Mouse (Mus musculus) skeletal muscle tissue, adult 2 months (tissue): ENCODE data around the gene Sdhb.

Source experiments
- DNase-seq: peaks from one replicate; pipeline ENCODE4 v3.0.0-alpha.2; 2012; ENCODE audit warnings: low read depth, low spot score

Sdhb gene

DNA sequence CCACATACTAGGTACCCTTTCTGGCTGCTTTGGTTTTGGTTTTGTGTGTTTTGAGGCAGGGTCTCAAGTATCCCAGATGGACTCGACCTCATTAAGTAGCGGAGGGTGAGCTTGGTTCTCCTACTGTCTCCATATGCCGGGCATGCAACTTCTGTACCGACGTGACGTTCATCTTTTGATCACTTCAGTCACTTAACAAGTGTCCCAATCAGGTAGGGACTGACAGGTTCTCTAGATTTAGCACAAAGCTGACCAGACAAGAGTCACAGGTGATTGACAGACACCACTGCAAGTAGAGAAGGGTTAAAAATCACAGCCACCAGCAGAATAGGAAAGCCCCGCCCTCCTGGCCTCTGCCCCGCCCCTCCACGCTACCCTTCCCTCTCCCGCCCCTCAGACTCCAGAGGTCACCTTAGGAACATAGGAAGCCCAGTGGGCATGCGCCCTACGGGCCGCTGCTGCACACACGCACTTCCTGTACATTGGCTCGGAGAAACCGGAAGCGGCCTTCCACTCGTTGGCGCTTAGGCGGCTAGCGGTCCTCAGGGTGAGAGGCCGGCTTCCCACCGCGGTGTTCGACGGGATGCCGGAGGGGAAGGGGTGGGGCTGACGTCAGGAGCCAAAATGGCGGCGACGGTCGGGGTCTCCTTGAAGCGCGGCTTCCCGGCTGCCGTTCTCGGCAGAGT is at the start of gene Sdhb:
Gene Sdhb (plus strand): TSS at position 423 of the 686 bp plus-strand sequence.
- peak; percentile 100 for DNase-seq

DNA sequence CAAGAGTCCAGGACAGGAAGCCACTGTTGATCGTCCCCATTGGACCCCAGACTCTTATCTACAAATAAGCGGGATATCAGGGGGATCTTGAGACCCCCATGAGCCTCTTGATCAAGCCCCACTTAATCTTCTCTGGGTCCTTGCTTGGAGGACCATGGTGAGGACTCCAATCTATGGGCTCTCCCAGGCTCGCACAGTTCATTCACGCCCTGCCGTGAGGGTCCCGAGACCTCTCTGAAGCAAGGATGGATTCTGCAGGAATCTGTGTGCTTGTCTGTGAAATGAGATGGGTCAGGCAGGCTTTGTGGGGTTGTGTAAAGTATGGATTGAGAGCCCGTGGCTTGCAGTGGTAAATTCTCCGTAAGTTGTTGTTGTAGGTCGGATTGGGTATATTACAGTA is 49.6 kb upstream of the Sdhb start:
- no peak for DNase-seq

DNA sequence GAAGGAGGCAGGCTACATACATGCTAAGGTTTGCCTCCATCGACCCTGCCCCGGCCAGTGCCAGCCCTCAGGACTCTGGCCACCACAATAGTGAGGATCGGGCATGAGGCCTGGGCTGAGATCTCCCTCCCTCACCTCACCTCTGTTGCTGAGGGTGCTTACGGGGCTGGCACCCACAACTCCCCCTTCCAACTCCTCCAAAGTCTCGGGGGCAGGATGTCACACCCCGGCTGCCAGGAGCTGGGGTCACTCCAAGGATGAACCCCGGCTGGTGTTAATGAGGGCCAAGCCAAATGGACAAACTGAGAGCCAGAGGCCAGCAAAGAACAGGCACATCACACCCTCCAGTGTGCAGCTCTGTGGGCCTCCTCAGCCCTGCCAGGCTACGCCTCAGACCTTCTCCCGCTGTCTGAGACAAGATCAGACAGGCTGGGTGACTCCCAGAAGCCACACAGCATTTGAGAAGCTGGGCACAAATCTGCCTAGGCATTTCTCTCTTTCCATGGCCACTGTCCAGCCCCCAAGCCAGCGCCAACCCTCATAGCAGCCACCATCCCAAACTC is 48.7 kb upstream of the Sdhb start:
- DNase-seq = no peak

DNA sequence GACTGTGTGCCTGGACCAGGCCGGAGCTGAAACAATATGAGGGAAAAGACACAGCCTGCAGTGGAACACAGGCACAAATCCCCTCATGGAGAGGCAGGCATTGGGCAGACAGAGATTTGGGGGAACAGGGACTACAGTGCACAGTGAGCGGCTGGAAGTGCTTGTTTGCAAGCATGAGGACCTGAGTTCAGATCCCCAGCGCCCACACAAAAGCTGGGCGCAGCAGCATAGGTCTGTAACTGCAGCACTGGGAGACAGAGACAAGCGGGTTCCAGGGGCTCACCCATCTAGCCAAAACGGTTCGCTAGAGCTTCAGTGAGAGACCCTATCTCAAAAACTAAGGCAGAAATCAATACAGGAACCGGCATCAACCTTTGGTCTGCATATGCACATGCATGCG is 47.4 kb upstream of the Sdhb start:
- no peak for DNase-seq

DNA sequence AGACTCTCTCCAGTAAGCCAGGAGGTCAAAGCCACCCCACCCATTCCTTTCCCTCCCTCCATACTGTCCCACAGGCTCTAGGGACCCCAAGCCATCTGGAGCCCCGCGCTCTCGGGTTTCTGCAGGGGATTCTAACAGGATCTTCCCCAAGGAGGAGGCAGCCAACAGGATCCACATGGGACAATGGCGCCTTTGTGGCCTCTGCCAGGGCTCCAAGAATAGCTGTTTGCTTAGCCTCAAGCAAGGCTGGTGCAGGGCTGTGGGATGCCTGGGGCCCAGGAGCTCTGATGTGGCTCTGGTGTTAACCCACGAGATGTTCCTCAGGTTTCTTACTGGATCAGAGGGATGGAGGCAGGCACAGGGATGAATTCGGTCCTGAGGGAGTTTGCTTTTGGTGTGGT is 46.3 kb upstream of the Sdhb start:
- no peak for DNase-seq

DNA sequence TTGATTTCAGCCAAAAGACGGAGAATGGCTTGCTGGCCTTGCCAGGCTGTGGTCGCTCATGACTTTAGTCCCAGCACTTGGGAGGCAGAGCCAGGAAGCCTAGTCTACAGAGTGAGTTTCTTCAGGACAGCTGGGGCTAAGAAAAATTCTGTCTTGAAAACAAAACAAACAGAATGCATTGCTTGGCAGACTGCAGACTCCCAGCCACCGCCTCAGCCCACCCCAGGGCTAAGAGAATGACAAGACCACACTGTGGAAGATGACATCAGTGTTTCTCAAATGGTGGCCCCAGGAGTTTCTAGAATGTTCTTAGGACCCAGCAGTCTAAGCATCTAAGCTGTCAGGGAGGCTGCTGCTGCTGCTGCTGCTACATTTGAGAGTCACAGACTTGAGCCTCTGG is 45.8 kb upstream of the Sdhb start:
- DNase-seq = no peak

DNA sequence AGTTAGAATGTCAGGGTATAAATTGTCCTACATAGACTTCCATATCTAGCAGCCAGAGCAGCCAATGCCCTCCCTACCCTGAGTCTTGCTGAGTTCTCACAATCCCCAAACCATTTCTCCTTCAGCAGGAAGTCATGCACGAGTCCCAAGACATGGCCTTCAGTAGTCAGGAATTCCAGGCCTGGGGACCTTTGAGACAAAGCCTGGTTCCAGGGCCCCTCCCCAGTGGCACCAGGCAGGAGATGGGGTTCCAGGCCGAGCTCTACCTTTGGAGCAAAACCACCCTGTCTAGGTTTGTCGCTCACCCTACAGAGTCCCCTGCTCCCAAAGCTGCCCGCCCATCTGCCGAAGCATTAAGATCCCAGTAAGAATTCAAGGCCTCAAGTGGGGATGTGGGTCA is 44.7 kb upstream of the Sdhb start:
- DNase-seq = no peak

DNA sequence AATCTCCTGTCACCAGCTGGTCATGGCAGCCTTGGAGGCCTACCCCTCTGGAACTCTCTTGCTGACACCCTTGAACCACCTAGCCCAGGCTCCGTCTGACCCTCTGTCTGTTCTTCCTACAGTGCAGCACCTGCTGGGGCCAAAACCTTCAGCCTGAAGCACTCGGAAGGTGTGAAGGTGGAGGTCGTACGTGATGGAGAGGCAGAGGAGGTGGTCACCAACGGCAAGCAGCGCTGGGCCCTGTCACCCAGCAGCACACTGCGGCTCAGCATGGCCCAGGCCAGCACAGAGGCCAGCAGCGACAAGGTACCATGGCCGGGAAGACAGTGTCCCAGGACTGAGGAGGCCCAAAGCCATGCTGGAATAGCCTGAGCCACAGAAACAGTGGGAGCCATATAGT is 43.6 kb upstream of the Sdhb start:
- no peak for DNase-seq

DNA sequence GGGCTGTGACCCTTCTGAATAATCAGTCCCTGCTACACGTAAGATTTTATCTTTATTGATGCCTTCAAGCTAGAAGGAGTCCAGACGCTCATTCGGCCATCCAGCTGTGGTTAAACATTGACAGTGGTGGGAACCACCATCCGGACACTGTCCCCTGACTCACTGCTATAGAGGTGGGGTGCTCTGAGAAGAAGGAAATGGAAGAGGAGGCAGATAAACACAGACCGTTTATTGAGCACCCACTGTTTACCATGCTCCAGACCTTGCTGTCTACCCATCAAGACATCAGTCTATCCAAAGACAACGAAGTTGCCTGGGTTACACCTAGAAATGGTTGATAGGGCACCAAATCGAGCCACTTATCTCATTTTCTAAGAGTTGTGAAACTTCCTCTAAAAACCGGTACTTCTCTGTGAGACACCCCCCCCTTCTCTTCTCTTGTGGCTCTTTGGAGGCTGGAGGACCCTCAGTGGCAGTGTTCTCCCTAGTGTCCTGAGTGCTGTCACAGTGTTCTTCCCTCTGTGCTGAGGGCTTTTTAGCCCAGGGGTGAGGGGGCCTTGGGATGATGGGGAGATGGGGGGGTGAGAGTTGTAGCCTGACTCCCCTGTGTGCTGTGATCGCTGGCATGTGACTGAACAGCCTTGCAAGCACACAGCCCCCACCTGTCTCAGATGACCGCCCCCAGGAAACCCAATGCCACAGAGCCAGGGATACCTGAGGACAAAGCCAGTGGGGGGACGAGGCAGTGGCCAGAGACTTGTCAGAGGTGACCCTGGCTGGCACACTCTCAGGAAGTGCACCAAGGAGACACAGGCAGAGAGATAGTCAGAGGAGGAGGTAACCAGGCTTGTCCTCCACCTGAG is 40.8 kb upstream of the Sdhb start:
- no peak for DNase-seq

DNA sequence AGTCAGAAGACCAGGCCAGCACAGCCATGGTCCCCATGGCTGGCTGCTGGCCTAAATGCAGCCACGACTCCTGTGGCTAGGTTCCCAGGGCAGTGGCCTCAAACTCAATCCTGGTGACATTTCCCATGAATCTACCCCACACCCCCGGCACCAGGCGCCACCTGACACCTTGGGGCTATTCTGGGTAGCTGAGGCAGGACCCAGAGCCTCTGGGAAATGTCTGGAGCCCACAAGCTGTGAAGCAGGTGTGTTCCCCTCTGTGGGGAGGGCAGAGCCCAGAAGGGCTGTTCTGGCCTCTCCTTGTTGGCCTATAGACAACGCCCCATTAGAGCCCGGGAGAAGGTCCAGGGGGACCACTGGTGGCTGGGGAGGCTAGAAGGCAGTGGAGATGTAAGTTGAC is 38.5 kb upstream of the Sdhb start:
- DNase-seq = peak; percentile 91

DNA sequence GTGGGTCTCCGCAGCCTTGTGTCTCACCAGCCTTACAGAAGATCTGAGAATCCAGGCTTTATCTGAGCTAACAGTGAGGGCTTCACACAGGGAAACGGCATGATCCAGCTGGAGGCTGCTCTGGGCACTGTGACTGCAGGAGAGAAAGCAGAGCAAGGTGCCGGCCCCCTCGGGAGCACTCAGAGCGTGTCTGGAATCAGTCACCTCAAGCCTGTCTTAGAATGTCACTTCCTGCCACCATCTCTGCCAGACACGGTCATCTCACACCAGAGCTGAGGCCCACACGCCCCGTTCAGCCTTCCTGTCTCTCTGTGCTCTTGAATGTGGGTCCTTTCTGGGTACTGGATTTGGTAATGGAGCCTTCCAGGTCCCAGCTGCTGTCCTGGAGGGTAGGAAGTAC is 35.4 kb upstream of the Sdhb start:
- no peak for DNase-seq

DNA sequence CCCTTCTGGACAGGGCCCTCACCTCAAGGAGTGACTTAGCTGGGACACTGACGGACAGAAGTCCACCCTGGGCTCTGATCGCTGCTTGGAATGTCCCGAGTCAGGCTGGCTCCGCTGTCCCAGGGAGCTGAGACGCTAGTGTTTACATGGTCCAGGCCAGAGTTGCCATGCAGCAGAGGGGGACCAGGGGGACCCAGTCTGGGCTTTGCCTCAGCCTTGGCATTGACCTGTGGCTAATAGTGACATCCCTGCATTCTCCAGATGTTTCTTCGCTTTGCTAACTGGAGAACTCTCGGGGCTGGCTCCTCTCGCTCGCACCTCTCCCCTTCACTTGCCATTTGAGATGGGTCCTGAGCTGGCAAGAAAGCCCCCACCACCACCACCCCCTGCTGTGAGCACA is 32.7 kb upstream of the Sdhb start:
- peak; percentile 82 for DNase-seq

DNA sequence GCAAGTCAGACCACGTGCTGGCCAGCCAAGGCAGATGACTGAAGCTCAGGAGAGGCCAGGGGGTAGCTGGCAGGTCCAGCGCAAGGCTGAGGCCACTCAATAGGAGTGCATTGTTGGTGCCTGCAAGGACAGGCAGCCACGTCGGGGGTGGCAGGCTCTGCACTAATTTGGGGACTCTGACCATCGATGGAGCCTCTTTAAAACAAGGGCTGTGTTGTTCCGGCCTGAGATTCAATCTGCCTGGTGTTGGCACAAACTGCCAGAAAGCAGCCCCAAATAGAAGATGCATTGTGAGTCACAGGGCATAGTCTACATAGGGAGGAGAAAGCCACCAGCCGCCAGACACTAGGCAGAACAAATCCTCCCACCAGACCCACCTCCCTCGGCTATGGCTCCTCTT is 31.3 kb upstream of the Sdhb start:
- no peak for DNase-seq

DNA sequence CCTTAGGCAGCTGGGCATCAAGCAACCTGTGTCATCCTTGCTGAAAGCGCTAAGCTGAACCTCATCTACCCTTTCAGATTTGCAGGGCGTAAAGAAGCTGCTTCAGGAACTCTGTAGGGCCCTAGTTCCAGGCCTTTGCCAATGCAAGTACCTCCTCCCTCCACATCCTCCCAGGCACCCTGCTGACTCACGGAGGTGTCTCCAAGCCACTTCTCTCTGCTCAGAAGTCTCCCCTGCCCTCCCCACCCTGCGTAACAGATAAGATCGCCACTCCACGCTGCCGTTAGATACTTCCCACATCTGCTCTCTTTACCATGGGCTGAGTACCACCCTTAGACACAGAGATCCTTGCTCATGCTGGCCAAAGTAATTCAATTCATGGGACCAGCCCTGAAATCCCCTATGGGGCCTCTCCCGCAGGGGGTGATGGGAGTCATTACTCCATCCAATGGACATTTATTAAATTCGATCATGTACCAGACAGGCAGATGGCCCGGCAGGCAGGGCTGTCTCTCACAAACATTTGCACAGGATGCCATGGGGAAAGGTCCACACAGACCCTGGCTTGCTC is 30.0 kb upstream of the Sdhb start:
- DNase-seq = no peak

DNA sequence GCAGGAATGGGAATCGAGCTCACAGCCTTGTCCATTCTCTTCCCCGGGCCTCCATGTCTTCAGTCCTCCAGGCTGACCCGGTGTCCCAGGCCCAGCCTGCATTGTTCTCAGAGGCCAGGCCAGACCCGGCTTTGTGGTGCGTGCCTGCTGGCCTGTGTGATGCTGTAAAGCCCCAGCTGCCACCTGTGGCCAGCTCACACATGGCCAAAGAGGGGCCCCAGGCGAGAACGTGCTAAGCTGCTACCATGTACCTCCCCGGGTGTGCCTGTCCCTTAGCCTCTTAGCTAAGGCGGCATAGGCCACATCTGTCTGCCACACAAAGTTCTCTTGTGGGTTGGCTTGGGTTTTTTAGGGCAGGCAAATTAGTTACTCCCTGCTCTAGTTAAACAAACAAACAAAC is 25.4 kb upstream of the Sdhb start:
- DNase-seq = no peak

DNA sequence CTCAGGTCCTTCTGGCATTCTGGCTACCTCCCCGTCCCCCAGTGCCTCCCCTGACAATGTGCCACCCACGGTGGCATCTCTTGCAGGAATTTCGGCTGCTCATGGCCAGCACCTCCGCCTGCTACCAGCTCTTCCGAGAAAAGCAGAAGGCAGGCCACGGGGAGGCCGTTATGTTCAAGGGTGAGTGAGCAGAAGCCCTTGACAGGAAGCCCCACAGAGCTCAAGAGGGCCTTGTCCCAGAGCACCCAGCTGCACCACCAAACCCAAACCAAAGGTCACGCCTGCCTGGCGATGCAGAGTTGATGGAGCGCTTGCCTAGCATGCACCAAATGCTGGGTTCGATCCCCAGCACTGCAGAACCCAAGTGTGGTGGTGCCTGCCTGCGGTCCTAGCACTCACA is 16.6 kb upstream of the Sdhb start:
- DNase-seq = no peak

DNA sequence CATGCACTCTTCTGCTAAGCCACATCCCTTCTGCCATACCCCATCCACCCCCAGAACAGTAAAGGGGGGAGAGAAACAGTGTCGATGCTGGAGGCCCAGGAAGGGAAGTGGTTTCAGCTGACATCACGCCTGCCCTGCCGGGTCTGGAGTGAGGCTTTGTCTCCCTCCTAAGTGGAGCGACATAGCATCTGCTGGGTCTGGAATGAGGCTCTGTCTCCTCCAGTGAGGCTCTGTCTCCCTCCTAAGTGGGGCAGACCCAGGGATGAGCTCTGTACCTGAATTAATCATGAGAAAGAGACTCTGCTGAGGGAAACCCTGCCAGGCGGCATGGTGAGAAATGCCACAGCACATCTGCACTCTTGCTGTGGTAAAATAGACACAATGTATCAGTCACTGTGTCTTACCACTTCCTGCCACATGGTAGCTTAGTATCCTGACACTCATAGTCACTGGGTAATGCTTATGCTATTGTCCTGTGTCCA is 16.0 kb upstream of the Sdhb start:
- DNase-seq = no peak

DNA sequence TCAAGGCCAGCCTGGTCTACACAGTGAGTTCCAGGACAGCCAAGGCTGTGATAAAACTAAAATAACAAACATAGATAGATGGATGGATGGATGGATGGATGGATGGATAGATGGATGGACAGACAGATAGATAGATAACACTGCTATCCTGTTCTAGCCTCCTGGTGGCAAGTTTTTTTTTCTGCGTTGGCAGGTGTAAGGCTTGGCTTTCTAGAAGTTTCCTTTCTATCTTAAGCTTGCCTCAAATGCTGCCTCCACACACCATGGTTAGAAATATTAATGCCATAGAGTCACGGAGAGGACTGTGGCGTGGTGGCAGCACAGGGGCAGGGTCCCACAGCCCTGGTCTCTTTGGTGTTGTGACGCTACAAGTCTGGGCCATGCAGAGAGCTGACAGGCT is 15.4 kb upstream of the Sdhb start:
- DNase-seq = no peak

DNA sequence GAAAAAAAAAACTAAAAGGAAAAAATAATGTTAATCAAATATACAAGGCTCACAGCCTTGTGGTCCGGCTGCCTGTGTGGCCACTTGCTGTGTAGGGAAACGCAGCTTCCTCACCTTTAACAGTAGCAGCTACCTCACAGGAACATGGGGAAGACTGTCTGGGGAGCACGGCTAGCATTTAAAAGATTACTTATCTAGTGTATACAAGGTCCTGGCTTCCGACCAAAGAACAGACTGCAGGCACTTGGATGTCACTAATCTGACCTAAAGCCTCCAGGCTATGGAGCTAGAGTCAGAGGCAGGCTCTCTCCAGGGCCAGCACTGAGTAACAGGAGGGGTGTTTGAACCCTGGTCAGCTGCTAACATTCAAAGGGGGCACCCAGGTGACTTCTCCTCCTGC is 15.0 kb upstream of the Sdhb start:
- DNase-seq = no peak

DNA sequence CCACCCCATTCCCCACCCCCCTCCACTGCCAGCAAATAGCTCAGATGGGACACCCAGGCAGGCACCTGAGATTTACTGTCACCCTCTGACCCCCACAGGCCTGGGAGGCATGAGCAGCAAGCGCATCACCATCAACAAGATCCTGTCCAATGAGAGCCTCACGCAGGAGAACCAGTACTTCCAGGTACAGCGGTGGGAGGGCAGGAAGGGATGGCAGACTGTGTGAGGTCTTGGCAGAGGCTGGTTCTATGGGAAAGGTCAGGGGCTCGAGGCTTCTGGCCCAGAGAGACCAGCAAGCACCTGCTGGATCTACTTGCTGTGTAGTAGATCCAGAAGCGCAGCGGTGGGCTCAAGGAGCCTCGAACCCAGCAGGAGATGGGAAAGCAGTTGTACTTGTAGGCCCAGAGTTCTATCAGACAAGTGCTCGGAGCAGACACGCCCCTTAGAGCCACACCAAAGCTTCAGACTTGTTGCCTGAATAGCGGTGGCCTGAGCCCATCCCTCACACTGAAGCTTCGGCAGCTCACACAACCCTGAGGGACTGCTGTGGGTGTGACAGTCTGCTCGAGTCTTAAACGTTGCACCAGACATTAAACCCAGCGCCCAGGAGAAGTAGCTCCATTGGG is 14.3 kb upstream of the Sdhb start:
- no peak for DNase-seq

DNA sequence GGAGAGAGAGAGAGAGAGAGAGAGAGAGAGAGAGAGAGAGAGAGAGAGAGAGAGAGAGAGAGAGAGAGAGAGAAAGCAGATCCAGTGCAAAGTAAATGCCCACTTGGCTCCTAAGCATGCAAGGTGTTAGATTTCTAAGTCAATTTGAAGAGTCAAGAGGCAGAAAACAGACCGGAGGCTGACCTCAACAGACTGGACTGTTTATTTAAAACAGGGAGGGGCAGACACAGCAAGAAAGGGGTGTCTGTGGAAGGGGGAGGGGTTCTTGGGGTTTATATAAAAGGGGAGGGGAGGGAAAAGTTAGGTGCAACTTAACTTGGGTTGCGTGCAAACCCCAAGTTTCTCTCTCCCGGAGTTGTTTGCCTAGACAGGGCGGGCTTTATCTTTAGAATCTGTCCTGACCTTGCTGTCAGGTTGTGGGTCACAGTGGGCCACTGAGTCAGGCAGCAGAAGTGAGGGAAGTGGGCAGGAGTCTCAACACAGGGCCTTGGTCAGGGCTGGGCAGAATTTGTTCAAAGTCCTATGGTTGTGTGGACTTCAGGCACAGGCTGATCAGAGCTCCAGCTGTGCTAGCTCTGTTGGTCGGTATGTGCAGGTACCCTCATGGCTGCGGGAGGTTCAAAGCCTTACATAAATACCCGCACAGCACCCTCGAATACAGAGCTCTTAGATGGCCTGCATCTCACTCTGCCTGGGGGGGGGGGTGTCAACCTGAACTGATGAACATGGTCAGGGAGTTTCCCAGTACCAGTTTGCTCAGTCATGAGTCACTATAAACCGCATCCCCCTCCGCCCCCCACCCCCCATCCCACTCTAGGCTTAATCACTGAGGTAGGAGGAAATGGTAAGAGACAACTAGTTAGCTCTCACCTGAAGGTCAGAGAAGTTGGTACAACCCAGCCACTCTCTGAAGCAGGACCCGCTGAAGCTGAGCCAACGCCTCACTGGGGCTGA is 13.2 kb upstream of the Sdhb start:
- no peak for DNase-seq
